Mouse (Mus musculus): ENCODE results near the gene Frs2. TPM values are rescaled to one million over a fixed set of nuclear protein-coding genes. Genes with fewer than 3 reads are reported as not detected.

The Frs2 gene
- polyA plus RNA-seq, 1 experiment from 2014 or later: 27.0 TPM

- no peak overlapping the region for H3K27ac ChIP-seq
- WGBS: 81% methylated on average over 7 of the region's 7 CpGs
- ATAC-seq (ENCODE audit: low FRiP score): no peak
- no peak for DNase-seq (ENCODE audit: low spot score)
- peaks cover 56% of the 10 kb centered on the region for H3K36me3 ChIP-seq (replicated peaks; ENCODE audit: control insufficient read depth, insufficient read depth)
- H3K4me2 ChIP-seq (replicated peaks): no peak overlapping the region
- no peaks in the 10 kb centered on the region for H3K4me1 ChIP-seq (replicated peaks; ENCODE audit: control insufficient read depth, insufficient read depth, low read length)
- H3K9me3 ChIP-seq (ENCODE audit: control insufficient read depth, low read length): no peaks in the 10 kb centered on the region
- H3K27me3 ChIP-seq (ENCODE audit: control insufficient read depth, insufficient read depth, low read length): no peaks in the 10 kb centered on the region; the same call in 1 of the 2 replicates
- H3K4me3 ChIP-seq (replicated peaks; ENCODE audit: low read length): no peak overlapping the region
- H3K9ac ChIP-seq: no peak overlapping the region
These were observed 75.2 kb downstream of the Frs2 start for GRCm38 (mm10) chr10:117073176-117073575.

- H3K4me2 ChIP-seq (replicated peaks): no peak overlapping the region
- DNase-seq (ENCODE audit: low spot score): no peak
- no peak for ATAC-seq (ENCODE audit: low FRiP score)
- H3K9me3 ChIP-seq (ENCODE audit: control insufficient read depth, low read length): no peaks in the 10 kb centered on the region
- no peak overlapping the region for H3K9ac ChIP-seq
- peaks cover 52% of the 10 kb centered on the region for H3K36me3 ChIP-seq (replicated peaks; ENCODE audit: control insufficient read depth, insufficient read depth)
- H3K4me3 ChIP-seq (replicated peaks; ENCODE audit: low read length): no peak overlapping the region
- H3K4me1 ChIP-seq (replicated peaks; ENCODE audit: control insufficient read depth, insufficient read depth, low read length): no peaks in the 10 kb centered on the region
- H3K27me3 ChIP-seq (ENCODE audit: control insufficient read depth, insufficient read depth, low read length): no peaks in the 10 kb centered on the region; the same call in 1 of the 2 replicates
- WGBS: 93% methylated on average over 18 of the region's 18 CpGs
- H3K27ac ChIP-seq: no peak overlapping the region
These were observed 76.0 kb downstream of the Frs2 start for GRCm38 (mm10) chr10:117072191-117072888.

- Histone ChIP-seq H3K36me3 (replicated peaks; ENCODE audit: control insufficient read depth, insufficient read depth) (peaks cover 29% of the 10 kb centered on the region), H3K4me3 (replicated peaks; ENCODE audit: low read length) (no peak overlapping the region), H3K4me2 (replicated peaks) (no peak overlapping the region), H3K4me1 (replicated peaks; ENCODE audit: control insufficient read depth, insufficient read depth, low read length) (no peaks in the 10 kb centered on the region), H3K9me3 (ENCODE audit: control insufficient read depth, low read length) (no peaks in the 10 kb centered on the region), H3K27me3 (ENCODE audit: control insufficient read depth, insufficient read depth, low read length) (no peaks in the 10 kb centered on the region; the same call in 1 of the 2 replicates), H3K9ac (no peak overlapping the region), H3K27ac (no peak overlapping the region)
- WGBS: 98% methylated on average over 3 of the region's 3 CpGs
- DNase-seq (ENCODE audit: low spot score): no peak
- no peak for ATAC-seq (ENCODE audit: low FRiP score)
These were observed 79.2 kb downstream of the Frs2 start for GRCm38 (mm10) chr10:117069109-117069508.

- Histone ChIP-seq H3K36me3 (replicated peaks; ENCODE audit: control insufficient read depth, insufficient read depth) (peaks cover 31% of the 10 kb centered on the region), H3K9ac (peak overlapping the region; percentile 49; the same call in 1 of the 2 replicates), H3K27me3 (ENCODE audit: control insufficient read depth, insufficient read depth, low read length) (no peaks in the 10 kb centered on the region), H3K4me3 (replicated peaks; ENCODE audit: low read length) (peak overlapping the region; percentile 84), H3K27ac (peak overlapping the region; percentile 78), H3K9me3 (ENCODE audit: control insufficient read depth, low read length) (no peaks in the 10 kb centered on the region), H3K4me1 (replicated peaks; ENCODE audit: control insufficient read depth, insufficient read depth, low read length) (peaks cover 7% of the 10 kb centered on the region), H3K4me2 (replicated peaks) (peak overlapping the region; percentile 49)
- DNase-seq (ENCODE audit: low spot score): no peak
- peak; percentile 42 for ATAC-seq (ENCODE audit: low FRiP score)
- WGBS: 7% methylated on average over 7 of the region's 7 CpGs
These were observed 84.3 kb downstream of the Frs2 start for GRCm38 (mm10) chr10:117064076-117064475.

- H3K9ac ChIP-seq: peak within 1 kb of the TSS; percentile 76
- DNase-seq (ENCODE audit: low spot score): peak; percentile 99
- H3K27me3 ChIP-seq (ENCODE audit: control insufficient read depth, insufficient read depth, low read length): no peaks in the 10 kb centered on the region
- H3K4me2 ChIP-seq (replicated peaks): peak within 1 kb of the TSS; percentile 79
- no peaks in the 10 kb centered on the region for H3K9me3 ChIP-seq (ENCODE audit: control insufficient read depth, low read length)
- peak within 1 kb of the TSS; percentile 84 for H3K4me3 ChIP-seq (replicated peaks; ENCODE audit: low read length)
- H3K27ac ChIP-seq: peak within 1 kb of the TSS; percentile 79
- H3K36me3 ChIP-seq (replicated peaks; ENCODE audit: control insufficient read depth, insufficient read depth): peaks cover 38% of the 10 kb centered on the region
- under 1% methylated on average over 67 of the region's 68 CpGs for WGBS
- peak; percentile 94 for ATAC-seq (ENCODE audit: low FRiP score)
- H3K4me1 ChIP-seq (replicated peaks; ENCODE audit: control insufficient read depth, insufficient read depth, low read length): peaks cover 7% of the 10 kb centered on the region
These were observed 84.9 kb downstream of the Frs2 start, which contains the start of gene Cct2 for GRCm38 (mm10) chr10:117063254-117064021. Gene Cct2, minus strand, starts transcription at chr10:117063814.

GRCm38 (mm10) chr10:117062894-117063253 is 85.5 kb downstream of the Frs2 start:
- H3K4me3 ChIP-seq (replicated peaks; ENCODE audit: low read length): peak overlapping the region; percentile 84
- DNase-seq (ENCODE audit: low spot score) (no peak), ATAC-seq (ENCODE audit: low FRiP score) (no peak)
- H3K27ac ChIP-seq: peak overlapping the region; percentile 79; the same call in 1 of the 2 replicates
- no peaks in the 10 kb centered on the region for H3K9me3 ChIP-seq (ENCODE audit: control insufficient read depth, low read length)
- H3K9ac ChIP-seq: peak overlapping the region; percentile 76
- peak overlapping the region; percentile 79 for H3K4me2 ChIP-seq (replicated peaks)
- no peaks in the 10 kb centered on the region for H3K27me3 ChIP-seq (ENCODE audit: control insufficient read depth, insufficient read depth, low read length)
- peaks cover 43% of the 10 kb centered on the region for H3K36me3 ChIP-seq (replicated peaks; ENCODE audit: control insufficient read depth, insufficient read depth)
- WGBS: 4% methylated on average over 15 of the region's 15 CpGs
- peaks cover 7% of the 10 kb centered on the region for H3K4me1 ChIP-seq (replicated peaks; ENCODE audit: control insufficient read depth, insufficient read depth, low read length)

GRCm38 (mm10) chr10:117055668-117056067 is 92.7 kb downstream of the Frs2 start:
- no peaks in the 10 kb centered on the region for H3K27me3 ChIP-seq (ENCODE audit: control insufficient read depth, insufficient read depth, low read length)
- no peak overlapping the region for H3K9ac ChIP-seq
- WGBS: 94% methylated on average over 4 of the region's 4 CpGs
- H3K4me1 ChIP-seq (replicated peaks; ENCODE audit: control insufficient read depth, insufficient read depth, low read length): no peaks in the 10 kb centered on the region
- H3K4me2 ChIP-seq (replicated peaks): no peak overlapping the region
- H3K4me3 ChIP-seq (replicated peaks; ENCODE audit: low read length): no peak overlapping the region
- H3K27ac ChIP-seq: no peak overlapping the region
- H3K9me3 ChIP-seq (ENCODE audit: control insufficient read depth, low read length): no peaks in the 10 kb centered on the region
- ATAC-seq (ENCODE audit: low FRiP score) (no peak), DNase-seq (ENCODE audit: low spot score) (no peak)
- H3K36me3 ChIP-seq (replicated peaks; ENCODE audit: control insufficient read depth, insufficient read depth): peaks cover 99% of the 10 kb centered on the region

GRCm38 (mm10) chr10:117049961-117050597 is 98.3 kb downstream of the Frs2 start:
- no peak for ATAC-seq (ENCODE audit: low FRiP score)
- 0 out of 2 replicates have a peak, but pooled peaks cover 4% of the 10 kb centered on the region for H3K4me1 ChIP-seq (replicated peaks; ENCODE audit: control insufficient read depth, insufficient read depth, low read length)
- H3K4me3 ChIP-seq (replicated peaks; ENCODE audit: low read length): no peak overlapping the region
- no peaks in the 10 kb centered on the region for H3K9me3 ChIP-seq (ENCODE audit: control insufficient read depth, low read length)
- no peak for DNase-seq (ENCODE audit: low spot score)
- 83% methylated on average over 4 of the region's 4 CpGs for WGBS
- H3K27me3 ChIP-seq (ENCODE audit: control insufficient read depth, insufficient read depth, low read length): no peaks in the 10 kb centered on the region
- H3K27ac ChIP-seq: no peak overlapping the region
- peaks cover 55% of the 10 kb centered on the region for H3K36me3 ChIP-seq (replicated peaks; ENCODE audit: control insufficient read depth, insufficient read depth)
- H3K4me2 ChIP-seq (replicated peaks): no peak overlapping the region
- H3K9ac ChIP-seq: no peak overlapping the region

GRCm38 (mm10) chr10:117049253-117049652 is 99.1 kb downstream of the Frs2 start:
- 76% methylated on average over 4 of the region's 4 CpGs for WGBS
- no peak for ATAC-seq (ENCODE audit: low FRiP score)

More at GRCm38 (mm10) chr10:117049253-117049652, 99.1 kb downstream of the Frs2 start:
- no peaks in the 10 kb centered on the region for H3K9me3 ChIP-seq (ENCODE audit: control insufficient read depth, low read length)
- 0 out of 2 replicates have a peak, but pooled peaks cover 4% of the 10 kb centered on the region for H3K4me1 ChIP-seq (replicated peaks; ENCODE audit: control insufficient read depth, insufficient read depth, low read length)
- H3K4me3 ChIP-seq (replicated peaks; ENCODE audit: low read length): no peak overlapping the region
- no peaks in the 10 kb centered on the region for H3K27me3 ChIP-seq (ENCODE audit: control insufficient read depth, insufficient read depth, low read length)
- no peak for DNase-seq (ENCODE audit: low spot score)
- H3K27ac ChIP-seq: no peak overlapping the region
- H3K4me2 ChIP-seq (replicated peaks): no peak overlapping the region
- no peak overlapping the region for H3K9ac ChIP-seq
- peaks cover 47% of the 10 kb centered on the region for H3K36me3 ChIP-seq (replicated peaks; ENCODE audit: control insufficient read depth, insufficient read depth)

Data from hindbrain, embryonic 14.5 days (tissue).